Mouse (Mus musculus) hindbrain, embryonic 15.5 days (tissue): ENCODE data around the gene Rragc. TPM values are rescaled to one million over a fixed set of nuclear protein-coding genes. Genes with fewer than 3 reads are reported as not detected.
A peak's percentile ranks its signal among the peaks of the same experiment; 100 is the strongest.

Source experiments
- ATAC-seq: fragments of 200-750 bp; cut with Nextera tagmentation; 2 replicates; pipeline ENCODE4 v1.8.0; 2017; ENCODE audit warnings: low read depth, moderate number of reproducible peaks, moderate TSS enrichment; ENCODE audit not compliant: low FRiP score
- H3K27ac ChIP-seq: fragments of 300-500 bp; sonication (generic); replicated peaks from 2 replicates; pipeline ENCODE4 v1.5.1; 2015; ENCODE audit warnings: mild to moderate bottlenecking, inconsistent platforms
- H3K27me3 ChIP-seq: fragments of 300-500 bp; sonication (generic); 2 replicates; pipeline ENCODE4 v1.6.1; 2015; ENCODE audit warnings: control low read depth, inconsistent platforms
- H3K36me3 ChIP-seq: fragments of 300-500 bp; sonication (generic); 2 replicates; pipeline ENCODE4 v1.6.1; 2015; ENCODE audit warnings: control low read depth, inconsistent platforms
- H3K4me1 ChIP-seq: fragments of 300-500 bp; sonication (generic); replicated peaks from 2 replicates; pipeline ENCODE4 v1.6.1; 2015; ENCODE audit warnings: control low read depth, inconsistent platforms
- H3K4me2 ChIP-seq: fragments of 300-500 bp; sonication (generic); 2 replicates; pipeline ENCODE4 v1.6.1; 2015; ENCODE audit warnings: moderate library complexity, mild to moderate bottlenecking, inconsistent platforms
- H3K4me3 ChIP-seq: fragments of 300-500 bp; sonication (generic); 2 replicates; pipeline ENCODE4 v1.5.1; 2015; ENCODE audit warnings: mild to moderate bottlenecking, inconsistent platforms
- H3K9ac ChIP-seq: fragments of 300-500 bp; sonication (generic); 2 replicates; pipeline ENCODE4 v1.6.1; 2015; ENCODE audit warnings: inconsistent platforms
- H3K9me3 ChIP-seq: fragments of 300-500 bp; sonication (generic); 2 replicates; pipeline ENCODE4 v1.6.1; 2016; ENCODE audit warnings: control low read depth, inconsistent platforms
- WGBS: fragments of 180-500 bp; shearing (Covaris S2); methylation state at CpG from one replicate; pipeline ENCODE4 v1.1.7; 2015; 5-methylcytosine and 5-hydroxymethylcytosine counted together
- polyA plus RNA-seq: library from polyadenylated mRNA; unstranded; fragments of >200 nt; fragmentation: Nextera tagmentation; extraction: Ambion mirVana; gene quantifications from 2 replicates; pipeline ENCODE4 v1.2.1, GENCODE M21; 2015

Gene Rragc
- polyA plus RNA-seq: 44.9 and 47.8 TPM in 2 replicates

- Histone ChIP-seq H3K9me3 (no peaks in the 10 kb centered on the region), H3K36me3 (peaks cover 18% of the 10 kb centered on the region), H3K27ac (peak within 1 kb of the TSS; percentile 84), H3K27me3 (no peaks in the 10 kb centered on the region), H3K4me2 (peak within 1 kb of the TSS; percentile 70), H3K4me3 (peak within 1 kb of the TSS; percentile 87), H3K9ac (peak within 1 kb of the TSS; percentile 74), H3K4me1 (peaks cover 33% of the 10 kb centered on the region)
- under 1% methylated on average over 47 of the region's 49 CpGs for WGBS
- ATAC-seq: peak; percentile 99
These were observed at the start of gene Rragc for GRCm38 (mm10) chr4:123916748-123917547. Gene Rragc (plus strand): TSS chr4:123917446.

DNA sequence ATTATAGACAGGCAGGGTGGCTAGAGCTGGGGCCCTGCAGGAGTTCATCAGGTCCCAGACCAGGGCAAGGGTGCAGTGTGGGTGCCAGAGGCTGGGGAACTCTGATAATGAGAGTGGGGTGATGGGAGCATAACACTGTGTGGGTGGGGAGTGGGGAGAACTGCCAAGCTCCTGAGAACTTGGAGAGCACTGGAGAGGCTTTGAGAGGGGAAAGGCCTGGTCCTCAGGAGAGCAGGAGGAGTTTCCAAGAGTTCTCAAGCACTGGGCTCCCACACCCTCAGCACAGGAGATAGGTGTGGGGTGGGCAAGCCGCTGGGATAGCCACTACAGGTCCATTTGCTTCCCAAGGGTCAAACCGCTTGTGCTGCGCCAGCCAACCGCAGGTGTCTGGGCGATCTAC lies 23.5 kb upstream of the Rragc start:
- H3K36me3 ChIP-seq: no peaks in the 10 kb centered on the region
- no peak overlapping the region for H3K9ac ChIP-seq
- WGBS: 92% methylated on average over 5 of the region's 5 CpGs
- H3K9me3 ChIP-seq: no peaks in the 10 kb centered on the region
- no peak overlapping the region for H3K4me2 ChIP-seq
- no peak for ATAC-seq
- H3K4me3 ChIP-seq: no peak overlapping the region
- H3K4me1 ChIP-seq: no peaks in the 10 kb centered on the region
- no peak overlapping the region for H3K27ac ChIP-seq
- H3K27me3 ChIP-seq: no peaks in the 10 kb centered on the region

- Histone ChIP-seq H3K9me3 (no peaks in the 10 kb centered on the region), H3K27ac (no peak overlapping the region), H3K4me3 (no peak overlapping the region), H3K36me3 (no peaks in the 10 kb centered on the region), H3K9ac (no peak overlapping the region), H3K27me3 (no peaks in the 10 kb centered on the region), H3K4me1 (no peaks in the 10 kb centered on the region), H3K4me2 (no peak overlapping the region)
- 84% methylated on average over 4 of the region's 4 CpGs for WGBS
- ATAC-seq: no peak
These were observed 23.0 kb upstream of the Rragc start for GRCm38 (mm10) chr4:123894295-123894694.

DNA sequence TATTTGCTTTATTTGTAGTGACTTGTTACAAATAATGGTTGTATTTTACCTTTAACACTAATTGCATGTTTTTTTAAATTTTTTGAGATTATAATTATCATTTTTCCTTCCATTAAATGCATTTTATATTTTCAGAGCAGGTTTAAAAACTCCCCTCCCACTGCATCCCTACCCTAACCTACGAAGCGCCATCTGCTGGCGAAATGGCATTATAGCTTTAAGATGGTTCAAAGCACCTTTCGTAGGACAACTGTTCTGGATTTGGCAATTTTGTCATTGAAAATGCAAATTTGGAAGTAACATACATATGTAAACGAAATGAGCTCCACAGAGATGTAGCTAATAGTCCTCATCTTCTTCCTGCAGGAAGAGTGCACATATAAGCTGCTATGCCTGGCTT lies 18.6 kb upstream of the Rragc start:
- Histone ChIP-seq H3K4me1 (peaks cover 4% of the 10 kb centered on the region), H3K4me3 (no peak overlapping the region), H3K4me2 (no peak overlapping the region), H3K27ac (no peak overlapping the region), H3K36me3 (no peaks in the 10 kb centered on the region), H3K9me3 (no peaks in the 10 kb centered on the region), H3K9ac (no peak overlapping the region), H3K27me3 (no peaks in the 10 kb centered on the region)
- 8% methylated on average over 5 of the region's 5 CpGs for WGBS
- ATAC-seq: no peak

DNA sequence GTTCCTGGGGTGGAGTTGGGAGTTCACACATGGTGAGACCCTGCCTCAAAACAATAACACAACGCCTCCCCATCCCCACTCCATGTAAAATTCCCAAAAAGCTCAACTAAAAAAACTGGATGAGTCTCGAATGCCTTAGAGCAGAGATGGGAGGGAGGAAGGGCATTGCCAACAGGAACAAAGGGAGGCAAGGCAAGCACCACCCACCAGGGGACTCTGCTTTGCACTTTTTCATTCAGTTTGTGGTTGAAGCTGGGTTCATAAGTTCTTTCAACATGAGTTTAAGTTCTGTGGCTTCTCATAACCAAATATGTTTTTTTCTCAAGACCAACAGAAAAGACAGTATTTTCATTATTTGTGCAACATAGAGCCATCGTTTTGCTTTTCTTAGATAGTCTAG lies 13.8 kb upstream of the Rragc start:
- H3K9ac ChIP-seq: no peak overlapping the region
- H3K27me3 ChIP-seq: no peaks in the 10 kb centered on the region
- no peaks in the 10 kb centered on the region for H3K36me3 ChIP-seq
- no peaks in the 10 kb centered on the region for H3K9me3 ChIP-seq
- H3K4me3 ChIP-seq: no peak overlapping the region
- 87% methylated on average over 3 of the region's 3 CpGs for WGBS
- no peak for ATAC-seq
- no peak overlapping the region; the same call in 1 of the 2 replicates for H3K4me2 ChIP-seq
- H3K27ac ChIP-seq: no peak overlapping the region
- peaks cover 21% of the 10 kb centered on the region for H3K4me1 ChIP-seq

- peaks cover 21% of the 10 kb centered on the region for H3K4me1 ChIP-seq
- H3K27ac ChIP-seq: peak within 1 kb of the TSS; percentile 80
- WGBS: under 1% methylated on average over 49 of the region's 49 CpGs
- H3K4me2 ChIP-seq: peak within 1 kb of the TSS; percentile 92
- H3K27me3 ChIP-seq: no peaks in the 10 kb centered on the region
- H3K36me3 ChIP-seq: 0 out of 2 replicates have a peak, but pooled peaks cover 6% of the 10 kb centered on the region
- peak within 1 kb of the TSS; percentile 79 for H3K9ac ChIP-seq
- ATAC-seq: peak; percentile 100
- H3K9me3 ChIP-seq: no peaks in the 10 kb centered on the region
- peak within 1 kb of the TSS; percentile 89 for H3K4me3 ChIP-seq
These were observed 12.7 kb upstream of the Rragc start, which contains the start of gene Mycbp for GRCm38 (mm10) chr4:123904333-123905125. Gene Mycbp (plus strand): TSS chr4:123904832.

- Histone ChIP-seq H3K4me1 (peaks cover 21% of the 10 kb centered on the region), H3K9ac (peak overlapping the region; percentile 79), H3K4me2 (peak overlapping the region; percentile 92), H3K4me3 (peak overlapping the region; percentile 89), H3K9me3 (no peaks in the 10 kb centered on the region), H3K36me3 (0 out of 2 replicates have a peak, but pooled peaks cover 6% of the 10 kb centered on the region), H3K27me3 (no peaks in the 10 kb centered on the region), H3K27ac (peak overlapping the region; percentile 80)
- under 1% methylated on average over 53 of the region's 53 CpGs for WGBS
- no peak for ATAC-seq
These were observed 12.0 kb upstream of the Rragc start for GRCm38 (mm10) chr4:123905126-123905668.

- Histone ChIP-seq H3K27ac (no peak overlapping the region), H3K27me3 (no peaks in the 10 kb centered on the region), H3K4me2 (no peak overlapping the region), H3K4me3 (no peak overlapping the region), H3K36me3 (peaks cover 10% of the 10 kb centered on the region; the same call in 1 of the 2 replicates), H3K9ac (no peak overlapping the region), H3K4me1 (peaks cover 17% of the 10 kb centered on the region), H3K9me3 (no peaks in the 10 kb centered on the region)
- no peak for ATAC-seq
- 95% methylated on average over 4 of the region's 4 CpGs for WGBS
These were observed 5.7 kb upstream of the Rragc start for GRCm38 (mm10) chr4:123911503-123911902.

DNA sequence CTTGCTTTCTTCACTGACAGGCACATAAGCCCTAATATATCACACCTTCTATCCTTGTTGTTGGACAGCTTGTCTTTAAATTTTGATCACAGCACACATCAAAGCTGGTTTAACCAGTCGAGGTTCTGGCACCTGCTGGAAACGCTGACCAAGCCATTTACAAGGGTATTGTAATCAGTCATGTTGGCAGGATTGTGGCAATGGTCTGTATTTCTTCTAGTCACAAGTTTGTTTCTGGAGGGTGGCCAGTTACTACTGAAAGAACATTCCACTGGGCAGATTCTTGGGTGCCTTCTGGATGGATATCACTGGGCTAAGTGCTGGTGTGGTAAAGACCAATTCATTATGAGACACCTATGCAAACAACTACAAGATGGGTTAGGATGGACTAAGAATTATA lies 4.8 kb upstream of the Rragc start:
- Histone ChIP-seq H3K27ac (no peak overlapping the region), H3K4me3 (no peak overlapping the region), H3K4me1 (peaks cover 18% of the 10 kb centered on the region), H3K4me2 (no peak overlapping the region), H3K36me3 (peaks cover 10% of the 10 kb centered on the region; the same call in 1 of the 2 replicates), H3K27me3 (no peaks in the 10 kb centered on the region), H3K9me3 (no peaks in the 10 kb centered on the region), H3K9ac (no peak overlapping the region)
- WGBS: 68% methylated on average over 2 of the region's 2 CpGs
- no peak for ATAC-seq

DNA sequence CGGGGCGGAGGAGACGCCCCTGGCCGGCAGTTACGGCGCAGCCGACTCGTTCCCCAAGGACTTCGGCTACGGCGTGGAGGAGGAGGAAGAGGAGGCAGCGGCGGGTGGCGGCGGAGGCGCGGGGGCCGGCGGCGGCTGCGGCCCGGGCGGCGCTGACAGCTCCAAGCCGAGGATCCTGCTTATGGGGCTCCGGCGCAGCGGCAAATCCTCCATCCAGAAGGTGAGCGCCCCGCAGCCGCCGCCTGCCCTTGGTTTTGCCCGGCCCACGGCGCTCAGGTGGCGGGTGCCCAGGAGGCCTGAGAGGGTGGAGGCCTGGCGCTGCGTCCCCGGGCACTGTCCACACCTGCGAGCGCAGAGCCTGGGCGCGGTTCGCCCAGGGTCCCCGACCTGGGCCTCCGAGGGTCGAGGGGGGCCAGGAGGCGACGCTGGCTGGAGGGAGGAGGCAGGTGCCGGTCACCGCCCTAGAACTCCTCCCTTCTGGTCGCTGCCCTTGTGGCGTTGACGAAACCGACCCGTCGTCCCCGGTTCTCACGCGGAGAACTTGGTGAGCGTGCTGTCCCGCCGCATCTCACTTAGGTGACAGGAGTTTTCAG lies 398 bp downstream of the Rragc start, which contains the start of gene 4930535I16Rik:
4930535I16Rik (minus strand) TSS at position 475 of the 593 bp plus-strand sequence.
- WGBS: under 1% methylated on average over 62 of the region's 63 CpGs

DNA sequence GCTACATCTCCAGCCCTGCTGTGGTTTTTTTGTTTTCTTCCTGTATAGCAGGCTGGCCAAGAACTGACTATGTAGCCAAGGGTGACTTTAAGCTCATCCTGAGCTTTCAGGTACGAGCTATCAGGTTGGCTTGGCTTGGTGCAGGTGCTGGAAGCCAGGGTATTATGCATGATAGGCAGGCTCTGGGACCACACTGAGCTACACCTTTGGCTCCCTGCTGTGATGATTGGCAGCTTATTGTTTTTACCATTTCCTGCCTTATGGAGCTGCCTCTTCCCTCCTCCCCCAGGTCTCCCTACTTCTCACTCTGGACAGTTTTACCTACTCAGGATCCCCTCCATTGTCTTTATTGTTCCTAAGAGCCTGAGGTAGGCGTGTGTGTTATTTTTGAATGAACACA lies 1.6 kb downstream of the Rragc start:
- Histone ChIP-seq H3K4me1 (peaks cover 33% of the 10 kb centered on the region), H3K4me3 (peak overlapping the region; percentile 87), H3K27me3 (no peaks in the 10 kb centered on the region), H3K27ac (no peak overlapping the region), H3K9ac (peak overlapping the region; percentile 35; the same call in 1 of the 2 replicates), H3K4me2 (peak overlapping the region; percentile 70), H3K36me3 (peaks cover 29% of the 10 kb centered on the region), H3K9me3 (no peaks in the 10 kb centered on the region)
- 60% methylated on average over 2 of the region's 2 CpGs for WGBS
- no peak for ATAC-seq

More for the DNA sequence above, 398 bp downstream of the Rragc start, which contains the start of gene 4930535I16Rik:
- Histone ChIP-seq H3K4me2 (peak within 1 kb of the TSS; percentile 70), H3K4me1 (peaks cover 33% of the 10 kb centered on the region), H3K9me3 (no peaks in the 10 kb centered on the region), H3K4me3 (peak within 1 kb of the TSS; percentile 87), H3K27ac (peak within 1 kb of the TSS; percentile 84), H3K9ac (peak within 1 kb of the TSS; percentile 74), H3K36me3 (peaks cover 19% of the 10 kb centered on the region), H3K27me3 (no peaks in the 10 kb centered on the region)
- ATAC-seq: peak; percentile 39
